Mouse (Mus musculus) MEL (cell line): ENCODE results near the gene Zfp568. TPM values are rescaled to one million over a fixed set of nuclear protein-coding genes. Genes with fewer than 3 reads are reported as not detected.

ENCODE experiments used
- DNase-seq: peaks from one replicate; pipeline ENCODE4 v3.0.0; 2011; ENCODE audit warnings: low read depth, low spot score
- H3K27ac ChIP-seq: 2 replicates; pipeline ENCODE4 v1.5.1; 2012; ENCODE audit warnings: low read depth, mild to moderate bottlenecking, control low read depth, low read length, moderate library complexity; ENCODE audit not compliant: control insufficient read depth
- H3K27me3 ChIP-seq, 2 experiments: fragments of 150-350 bp in 1 of 2; sonication (generic) in 1 of 2; 2 replicates each; pipeline ENCODE4 v1.6.1; 2012; ENCODE audit warnings: low read length in 2 of 2, mild to moderate bottlenecking in 2 of 2, improper control_type of control experiment in 1 of 2, moderate library complexity in 1 of 2; ENCODE audit not compliant: insufficient read depth in 2 of 2, control insufficient read depth in 1 of 2
- H3K36me3 ChIP-seq, 2 experiments: 2 replicates each; pipeline ENCODE4 v1.6.1; 2012 to 2014; ENCODE audit warnings: low read length in 2 of 2, improper control_type of control experiment in 1 of 2, inconsistent platforms in 1 of 2, mild to moderate bottlenecking in 1 of 2; ENCODE audit not compliant: insufficient read depth in 2 of 2, control insufficient read depth in 1 of 2
- H3K4me1 ChIP-seq, 2 experiments: fragments of 150-350 bp in 1 of 2; sonication (generic) in 1 of 2; 2 replicates each; pipeline ENCODE4 v1.6.1; 2012; ENCODE audit warnings: low read length in 2 of 2, improper control_type of control experiment in 1 of 2, mild to moderate bottlenecking in 1 of 2; ENCODE audit not compliant: insufficient read depth in 2 of 2, control insufficient read depth in 1 of 2
- H3K4me3 ChIP-seq, 2 experiments: fragments of 150-350 bp in 1 of 2; sonication (generic) in 1 of 2; 2 replicates each; pipeline ENCODE4 v1.5.1; 2012; ENCODE audit warnings: low read depth in 2 of 2, low read length in 2 of 2, mild to moderate bottlenecking in 2 of 2, moderate library complexity in 2 of 2, control low read depth in 1 of 2, improper control_type of control experiment in 1 of 2; ENCODE audit not compliant: control insufficient read depth in 1 of 2, insufficient read depth in 1 of 2
- H3K79me2 ChIP-seq: 2 replicates; pipeline ENCODE4 v1.6.1; 2012; ENCODE audit warnings: mild to moderate bottlenecking, low read length, moderate library complexity; ENCODE audit not compliant: control insufficient read depth, poor library complexity, insufficient read depth
- H3K9ac ChIP-seq: 2 replicates; pipeline ENCODE4 v1.6.1; 2012; ENCODE audit warnings: low read depth, mild to moderate bottlenecking, control low read depth, low read length, moderate library complexity; ENCODE audit not compliant: control insufficient read depth, poor library complexity, severe bottlenecking
- H3K9me3 ChIP-seq: fragments of 150-350 bp; sonication (generic); replicated peaks from 2 replicates; pipeline ENCODE4 v1.6.1; 2012; ENCODE audit warnings: mild to moderate bottlenecking, low read length, improper control_type of control experiment, moderate library complexity; ENCODE audit not compliant: insufficient read depth
- CTCF ChIP-seq, 3 experiments: IDR thresholded peaks in 2 of 3; conservative IDR thresholded peaks in 1 of 3; 2 replicates each; pipeline ENCODE4 v1.5.1; 2011 to 2012; ENCODE audit warnings: low read length in 3 of 3, low read depth in 2 of 3, mild to moderate bottlenecking in 2 of 3, improper control_type of control experiment in 1 of 3, inconsistent platforms in 1 of 3, mixed read lengths in 1 of 3, moderate library complexity in 1 of 3; ENCODE audit not compliant: control insufficient read depth in 1 of 3, insufficient read depth in 1 of 3, poor library complexity in 1 of 3, severe bottlenecking in 1 of 3
- ETS1 ChIP-seq: IDR thresholded peaks from 2 replicates; pipeline ENCODE4 v1.6.1; 2012; ENCODE audit warnings: low read depth, mild to moderate bottlenecking, inconsistent platforms, low read length, improper control_type of control experiment, moderate library complexity
- JUND ChIP-seq: IDR thresholded peaks from 2 replicates; pipeline ENCODE4 v1.6.1; 2011; ENCODE audit warnings: low read depth, mild to moderate bottlenecking, improper control_type of control experiment, low read length
- MYB ChIP-seq: IDR thresholded peaks from 2 replicates; pipeline ENCODE4 v1.6.1; 2011; ENCODE audit warnings: mild to moderate bottlenecking, low read depth, low read length, improper control_type of control experiment
- NRF1 ChIP-seq: IDR thresholded peaks from 2 replicates; pipeline ENCODE4 v1.6.1; 2014; ENCODE audit warnings: low read depth, mild to moderate bottlenecking, inconsistent platforms, low read length, improper control_type of control experiment, moderate library complexity; ENCODE audit not compliant: poor library complexity, insufficient read depth, severe bottlenecking
- POLR2A ChIP-seq, 2 experiments: IDR thresholded peaks; 2 replicates each; pipeline ENCODE4 v1.6.1; 2011 to 2012; ENCODE audit warnings: low read length in 2 of 2, mild to moderate bottlenecking in 2 of 2, control low read depth in 1 of 2, improper control_type of control experiment in 1 of 2, low read depth in 1 of 2, moderate library complexity in 1 of 2; ENCODE audit not compliant: control insufficient read depth in 1 of 2, insufficient read depth in 1 of 2, poor library complexity in 1 of 2
- POLR2AphosphoS5 ChIP-seq: IDR thresholded peaks from 2 replicates; pipeline ENCODE4 v1.6.1; 2012; ENCODE audit warnings: low read depth, borderline replicate concordance, mild to moderate bottlenecking, inconsistent platforms, low read length, moderate library complexity, mixed read lengths
- SIN3A ChIP-seq: IDR thresholded peaks from 2 replicates; pipeline ENCODE4 v1.6.1; 2012; ENCODE audit warnings: low read length, improper control_type of control experiment, inconsistent platforms
- SMC3 ChIP-seq: IDR thresholded peaks from 2 replicates; pipeline ENCODE4 v1.6.1; 2011; ENCODE audit warnings: low read depth, low read length, improper control_type of control experiment
- TAL1 ChIP-seq: IDR thresholded peaks from 2 replicates; pipeline ENCODE4 v1.6.1; 2012; ENCODE audit warnings: mild to moderate bottlenecking, inconsistent platforms, low read length, moderate library complexity, mixed read lengths
- TBP ChIP-seq: IDR thresholded peaks from 2 replicates; pipeline ENCODE4 v1.8.0; 2011; ENCODE audit warnings: low read depth, low read length, improper control_type of control experiment
- UBTF ChIP-seq: IDR thresholded peaks from 2 replicates; pipeline ENCODE4 v1.6.1; 2012; ENCODE audit warnings: low read depth, mild to moderate bottlenecking, inconsistent platforms, low read length, improper control_type of control experiment, moderate library complexity, borderline replicate concordance; ENCODE audit not compliant: insufficient read depth
- USF1 ChIP-seq: IDR thresholded peaks from 2 replicates; pipeline ENCODE4 v1.6.1; 2014; ENCODE audit warnings: low read depth, mild to moderate bottlenecking, inconsistent platforms, low read length, improper control_type of control experiment, moderate library complexity
- ZC3H11A ChIP-seq: IDR thresholded peaks from 2 replicates; pipeline ENCODE4 v1.6.1; 2012; ENCODE audit warnings: low read depth, mild to moderate bottlenecking, inconsistent platforms, low read length, improper control_type of control experiment
- ZNF384 ChIP-seq: IDR thresholded peaks from 2 replicates; pipeline ENCODE4 v1.6.1; 2012; ENCODE audit warnings: low read depth, mild to moderate bottlenecking, inconsistent platforms, low read length, improper control_type of control experiment
- polyA plus RNA-seq, 2 experiments: library from polyadenylated mRNA; stranded (reverse) in 1 of 2; unstranded in 1 of 2; fragments of >175 nt in 1 of 2; fragments of >200 nt in 1 of 2; gene quantifications; 2 replicates each; pipeline versions ENCODE4 v1.2.1 to v1.2.4; 2012; ENCODE audit warnings: low replicate concordance in 2 of 2, low read depth in 1 of 2; ENCODE audit not compliant: insufficient read length in 2 of 2, insufficient read depth in 1 of 2, missing spikeins in 1 of 2
- total RNA-seq: library from RNA; depleted of rRNA; stranded (reverse); fragments of 300-350 nt; gene quantifications from 2 replicates; pipeline ENCODE4 v1.2.3, GENCODE M21; 2012

The Zfp568 gene
- total and polyA plus RNA-seq, 3 experiments, result 12.5 to 141 (median 15.4) TPM

DNA sequence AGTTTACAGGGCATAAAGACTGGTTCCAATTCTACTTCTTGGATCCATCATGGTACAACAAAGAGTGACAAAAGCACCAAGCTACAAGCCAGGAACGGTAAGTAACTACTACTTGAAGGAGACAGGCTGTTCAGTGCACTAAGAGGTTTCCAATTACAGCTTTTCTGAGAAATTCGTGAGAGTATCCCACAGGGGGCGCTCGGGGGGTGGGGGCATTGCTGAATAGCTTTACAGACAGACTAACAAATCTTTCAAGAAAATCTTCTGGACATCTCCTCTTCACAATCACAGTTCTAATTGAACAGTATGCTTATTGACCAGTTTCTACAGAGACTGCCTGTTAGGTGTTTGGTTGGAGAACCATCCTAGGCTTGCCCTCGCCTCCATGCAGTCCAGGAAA is 2.3 kb upstream of the Zfp568 start:
- no peak overlapping the region for H3K9ac ChIP-seq
- H3K27me3 ChIP-seq, result no peaks in the 10 kb centered on the region
- H3K9me3 ChIP-seq, result no peaks in the 10 kb centered on the region
- H3K4me1 ChIP-seq, result peaks cover 6 to 11% of the 10 kb centered on the region in 2 experiments; a peak in 3 of 4 replicates
- peaks cover 8% of the 10 kb centered on the region for H3K79me2 ChIP-seq
- H3K36me3 ChIP-seq, result peaks cover 0 to 13% of the 10 kb centered on the region in 2 experiments; a peak in 2 of 4 replicates
- no peak overlapping the region for H3K4me3 ChIP-seq
- no peak for TF ChIP-seq SIN3A
- peak in 2 of 3 experiments; percentile 39 to 60; a peak in 4 of 6 replicates for TF ChIP-seq CTCF (IDR thresholded peaks at IDR 0.05 in 2 of 3, conservative IDR thresholded peaks at IDR 0.05 in 1 of 3; ENCODE audit: control insufficient read depth in 1 of 3, insufficient read depth in 1 of 3, low read depth in 2 of 3, low read length in 3 of 3, poor library complexity in 1 of 3, severe bottlenecking in 1 of 3)
- TF ChIP-seq MYB, result no peak
- no peak for TF ChIP-seq NRF1
- TF ChIP-seq USF1, result no peak
- no peak overlapping the region for H3K27ac ChIP-seq
- peak; percentile 32 for DNase-seq

DNA sequence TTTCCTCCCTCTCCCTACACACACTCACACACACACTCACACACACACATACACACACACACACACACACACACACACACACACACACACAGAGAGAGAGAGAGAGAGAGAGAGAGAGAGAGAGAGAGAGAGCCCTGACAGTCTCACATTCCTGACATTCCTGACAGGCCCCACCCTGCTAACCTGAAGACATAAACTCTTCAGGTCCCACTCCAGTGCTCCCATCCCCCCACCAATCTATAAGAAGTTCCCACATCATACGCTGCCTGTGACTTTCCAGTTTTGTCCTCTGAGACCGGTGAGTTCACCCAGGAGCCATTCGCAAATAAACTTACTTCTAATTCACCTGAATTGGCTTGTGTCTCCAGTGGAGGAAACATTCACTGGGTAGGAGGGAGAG is 1.9 kb upstream of the Zfp568 start:
- Histone ChIP-seq H3K27me3 (no peaks in the 10 kb centered on the region), H3K27ac (no peak overlapping the region), H3K4me3 (no peak overlapping the region), H3K9me3 (no peaks in the 10 kb centered on the region)
- no peak for DNase-seq
- TF ChIP-seq UBTF (no peak), NRF1 (no peak), POLR2AphosphoS5 (no peak), TBP (no peak), POLR2A (IDR thresholded peaks at IDR 0.05; ENCODE audit: control insufficient read depth in 1 of 2, insufficient read depth in 1 of 2, low read depth in 1 of 2, low read length in 2 of 2, poor library complexity in 1 of 2) (no peak), JUND (no peak), ZNF384 (no peak), TAL1 (no peak), SMC3 (no peak), ETS1 (no peak), CTCF (IDR thresholded peaks at IDR 0.05 in 2 of 3, conservative IDR thresholded peaks at IDR 0.05 in 1 of 3; ENCODE audit: control insufficient read depth in 1 of 3, insufficient read depth in 1 of 3, low read depth in 2 of 3, low read length in 3 of 3, poor library complexity in 1 of 3, severe bottlenecking in 1 of 3) (no peak), ZC3H11A (no peak)
- TF ChIP-seq, all 39 proteins: peak for 0
- Histone ChIP-seq H3K79me2 (peaks cover 8% of the 10 kb centered on the region), H3K4me1 (peaks cover 6 to 11% of the 10 kb centered on the region in 2 experiments; a peak in 3 of 4 replicates), H3K36me3 (peaks cover 0 to 13% of the 10 kb centered on the region in 2 experiments; a peak in 2 of 4 replicates), H3K9ac (no peak overlapping the region)
